Mouse (Mus musculus) embryonic facial prominence, embryonic 13.5 days (tissue): ENCODE data around the gene Tbc1d16. TPM values are rescaled to one million over a fixed set of nuclear protein-coding genes. Genes with fewer than 3 reads are reported as not detected.
A peak's percentile ranks its signal among the peaks of the same experiment; 100 is the strongest.

Experiments used
- ATAC-seq: fragments of 200-750 bp; cut with Nextera tagmentation; 2 replicates; pipeline ENCODE4 v1.8.0; 2017; ENCODE audit warnings: low read depth; ENCODE audit not compliant: insufficient number of reproducible peaks, insufficient read depth, low FRiP score, low TSS enrichment
- H3K27ac ChIP-seq: fragments of 300-500 bp; sonication (generic); 2 replicates; pipeline ENCODE4 v1.5.1; 2015; ENCODE audit warnings: moderate library complexity, mild to moderate bottlenecking, inconsistent platforms
- H3K27me3 ChIP-seq: fragments of 300-500 bp; sonication (generic); 2 replicates; pipeline ENCODE4 v1.6.1; 2015; ENCODE audit warnings: mild to moderate bottlenecking, inconsistent platforms
- H3K36me3 ChIP-seq: fragments of 300-500 bp; sonication (generic); 2 replicates; pipeline ENCODE4 v1.6.1; 2015; ENCODE audit warnings: mild to moderate bottlenecking, inconsistent platforms
- H3K4me1 ChIP-seq: fragments of 300-500 bp; sonication (generic); 2 replicates; pipeline ENCODE4 v1.6.1; 2015; ENCODE audit warnings: inconsistent platforms
- H3K4me2 ChIP-seq: fragments of 300-500 bp; sonication (generic); 2 replicates; pipeline ENCODE4 v1.6.1; 2015; ENCODE audit warnings: moderate library complexity, mild to moderate bottlenecking, inconsistent platforms
- H3K4me3 ChIP-seq: fragments of 300-500 bp; sonication (generic); 2 replicates; pipeline ENCODE4 v1.5.1; 2015; ENCODE audit warnings: mild to moderate bottlenecking, inconsistent platforms
- H3K9ac ChIP-seq: fragments of 300-500 bp; sonication (generic); 2 replicates; pipeline ENCODE4 v1.6.1; 2015; ENCODE audit warnings: mild to moderate bottlenecking, inconsistent platforms
- H3K9me3 ChIP-seq: fragments of 300-500 bp; sonication (generic); 2 replicates; pipeline ENCODE4 v1.6.1; 2016; ENCODE audit warnings: inconsistent platforms
- WGBS: fragments of 180-500 bp; shearing (Covaris S2); methylation state at CpG from one replicate; pipeline ENCODE4 v1.1.7; 2015; ENCODE audit warnings: mixed read lengths; 5-methylcytosine and 5-hydroxymethylcytosine counted together
- polyA plus RNA-seq: library from polyadenylated mRNA; unstranded; fragments of >200 nt; fragmentation: Nextera tagmentation; extraction: Ambion mirVana; gene quantifications from 2 replicates; pipeline ENCODE4 v1.2.1, GENCODE M21; 2015

Tbc1d16 gene
- polyA plus RNA-seq, 1 experiment from 2014 or later: 24.9 TPM

DNA sequence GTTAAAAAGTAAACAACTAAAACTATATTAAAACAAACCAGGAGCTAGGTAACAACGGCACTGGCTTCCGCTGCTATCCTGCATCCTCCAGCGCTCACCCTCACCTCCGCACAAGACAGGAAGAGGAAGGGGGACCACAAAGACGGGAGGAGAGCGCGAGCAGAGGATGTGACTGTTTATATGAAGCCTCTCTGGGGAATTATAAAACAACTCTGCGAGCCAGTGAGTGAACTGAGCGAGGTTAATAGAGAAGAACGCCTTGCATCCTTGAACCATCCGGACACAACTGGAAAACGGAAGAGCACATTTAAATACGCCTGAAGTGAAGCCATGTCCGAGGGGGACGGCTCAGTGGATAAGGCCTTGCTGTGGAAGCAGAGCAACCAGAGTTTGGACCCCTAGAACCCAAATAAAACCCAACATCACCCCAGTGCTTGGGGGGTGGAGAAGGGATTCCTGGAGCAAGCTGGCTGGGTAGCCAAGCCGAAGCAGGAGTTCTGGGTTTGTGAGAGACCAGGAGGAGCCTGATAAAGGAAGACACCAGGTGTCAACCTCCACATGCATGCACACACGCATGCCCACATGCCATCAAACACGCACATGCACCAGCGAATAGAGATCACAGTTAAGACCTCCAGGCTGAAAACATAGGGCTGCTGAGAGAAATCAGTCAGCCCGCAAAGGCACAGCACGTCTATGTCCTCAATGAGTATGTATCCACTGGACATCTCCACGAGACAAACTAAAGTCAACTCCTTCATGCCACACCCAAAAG, 65.2 kb downstream of the Tbc1d16 start:
- Histone ChIP-seq H3K9ac (no peak overlapping the region), H3K27me3 (peaks cover 5% of the 10 kb centered on the region), H3K27ac (no peak overlapping the region), H3K4me2 (no peak overlapping the region), H3K9me3 (no peaks in the 10 kb centered on the region), H3K36me3 (no peaks in the 10 kb centered on the region), H3K4me3 (no peak overlapping the region), H3K4me1 (peaks cover 26% of the 10 kb centered on the region)
- WGBS: 67% methylated on average over 22 of the region's 22 CpGs
- ATAC-seq: no peak

- H3K27me3 ChIP-seq: peaks cover 13% of the 10 kb centered on the region
- H3K4me1 ChIP-seq: peaks cover 41% of the 10 kb centered on the region
Measured at GRCm38 (mm10) chr11:119161665-119162064, 66.6 kb downstream of the Tbc1d16 start.

GRCm38 (mm10) chr11:119160050-119160449, 68.2 kb downstream of the Tbc1d16 start:
- WGBS: 83% methylated on average over 5 of the region's 5 CpGs
- H3K9me3 ChIP-seq: no peaks in the 10 kb centered on the region
- no peak overlapping the region for H3K9ac ChIP-seq
- peaks cover 45% of the 10 kb centered on the region for H3K4me1 ChIP-seq
- no peak overlapping the region for H3K4me3 ChIP-seq
- ATAC-seq: no peak
- H3K4me2 ChIP-seq: no peak overlapping the region
- peaks cover 26% of the 10 kb centered on the region for H3K27me3 ChIP-seq
- H3K36me3 ChIP-seq: peaks cover 6% of the 10 kb centered on the region
- H3K27ac ChIP-seq: no peak overlapping the region

More at GRCm38 (mm10) chr11:119161665-119162064, 66.6 kb downstream of the Tbc1d16 start:
- ATAC-seq: no peak
- H3K9me3 ChIP-seq: no peaks in the 10 kb centered on the region
- H3K4me3 ChIP-seq: no peak overlapping the region
- no peak overlapping the region for H3K4me2 ChIP-seq
- 90% methylated on average over 2 of the region's 2 CpGs for WGBS
- H3K27ac ChIP-seq: no peak overlapping the region
- no peaks in the 10 kb centered on the region for H3K36me3 ChIP-seq
- H3K9ac ChIP-seq: no peak overlapping the region

GRCm38 (mm10) chr11:119159496-119159895, 68.8 kb downstream of the Tbc1d16 start:
- Histone ChIP-seq H3K9me3 (no peaks in the 10 kb centered on the region), H3K4me2 (no peak overlapping the region), H3K36me3 (peaks cover 12% of the 10 kb centered on the region), H3K9ac (no peak overlapping the region), H3K27me3 (peaks cover 29% of the 10 kb centered on the region), H3K27ac (no peak overlapping the region), H3K4me1 (peaks cover 45% of the 10 kb centered on the region), H3K4me3 (no peak overlapping the region)
- 37% methylated on average over 11 of the region's 11 CpGs for WGBS
- no peak for ATAC-seq

DNA sequence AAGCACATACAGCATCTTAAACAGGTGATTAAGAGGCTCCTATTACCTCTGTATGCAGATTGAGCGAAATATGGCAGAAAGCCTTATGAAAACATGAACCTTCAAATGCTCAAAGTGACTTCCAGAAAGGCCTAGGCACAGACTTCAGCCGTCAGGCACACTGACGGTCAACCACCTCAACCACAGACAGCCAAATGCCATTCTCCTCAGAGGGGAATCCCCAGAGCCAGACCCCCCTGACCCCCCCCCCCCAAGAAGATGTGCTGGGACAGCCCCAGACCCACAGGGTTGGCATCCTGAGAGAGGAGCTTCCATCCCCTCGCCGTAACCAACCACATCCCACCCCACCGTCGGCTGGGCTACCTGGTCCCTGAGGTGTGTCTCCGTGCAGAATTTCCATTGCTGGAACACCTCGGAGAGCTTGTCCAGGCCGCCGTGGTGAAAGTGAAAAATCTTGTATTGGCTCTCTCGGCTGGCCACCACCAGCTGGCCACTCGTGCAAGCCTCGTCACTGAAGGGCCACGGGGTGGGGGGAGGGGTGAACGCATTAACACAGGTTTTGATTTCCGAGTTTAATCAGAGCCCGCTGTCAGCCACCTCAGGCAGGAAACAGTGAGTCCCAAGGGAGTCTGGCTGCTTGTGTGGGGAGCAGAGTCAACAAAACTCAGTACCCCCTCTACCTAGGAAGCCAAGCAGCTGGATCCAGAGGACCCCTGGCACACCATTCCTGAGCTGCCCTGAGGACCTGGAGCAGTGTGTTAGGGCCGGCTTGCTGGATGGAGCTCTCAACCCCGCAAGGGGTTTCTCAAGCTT, 70.7 kb downstream of the Tbc1d16 start:
- H3K9ac ChIP-seq: 0 out of 2 replicates have a peak overlapping the region, but pooled peaks have one; percentile 27
- H3K4me2 ChIP-seq: peak overlapping the region; percentile 39
- H3K9me3 ChIP-seq: no peaks in the 10 kb centered on the region
- no peak for ATAC-seq
- H3K4me3 ChIP-seq: no peak overlapping the region
- peaks cover 36% of the 10 kb centered on the region for H3K4me1 ChIP-seq
- no peak overlapping the region for H3K27ac ChIP-seq
- peaks cover 31% of the 10 kb centered on the region for H3K36me3 ChIP-seq
- peaks cover 29% of the 10 kb centered on the region for H3K27me3 ChIP-seq
- 14% methylated on average over 20 of the region's 20 CpGs for WGBS

GRCm38 (mm10) chr11:119156481-119157254, 71.6 kb downstream of the Tbc1d16 start:
- H3K9me3 ChIP-seq: no peaks in the 10 kb centered on the region
- 0 out of 2 replicates have a peak overlapping the region, but pooled peaks have one; percentile 22 for H3K27ac ChIP-seq
- H3K4me3 ChIP-seq: no peak overlapping the region
- peaks cover 29% of the 10 kb centered on the region for H3K27me3 ChIP-seq
- H3K4me1 ChIP-seq: peaks cover 36% of the 10 kb centered on the region
- H3K4me2 ChIP-seq: peak overlapping the region; percentile 39
- H3K36me3 ChIP-seq: peaks cover 40% of the 10 kb centered on the region
- no peak for ATAC-seq
- peak overlapping the region; percentile 55; the same call in 1 of the 2 replicates for H3K9ac ChIP-seq
- WGBS: 23% methylated on average over 24 of the region's 24 CpGs

- no peak overlapping the region for H3K4me3 ChIP-seq
- WGBS: 56% methylated on average over 30 of the region's 30 CpGs
- no peak overlapping the region for H3K9ac ChIP-seq
- H3K27ac ChIP-seq: no peak overlapping the region
- ATAC-seq: no peak
- no peak overlapping the region for H3K4me2 ChIP-seq
- H3K27me3 ChIP-seq: peaks cover 29% of the 10 kb centered on the region
- peaks cover 36% of the 10 kb centered on the region for H3K4me1 ChIP-seq
- no peaks in the 10 kb centered on the region for H3K9me3 ChIP-seq
- peaks cover 45% of the 10 kb centered on the region for H3K36me3 ChIP-seq
Measured at GRCm38 (mm10) chr11:119155638-119156480, 72.4 kb downstream of the Tbc1d16 start.

- no peak for ATAC-seq
- no peak overlapping the region for H3K4me2 ChIP-seq
Measured at GRCm38 (mm10) chr11:119152321-119152831, 75.9 kb downstream of the Tbc1d16 start.

DNA sequence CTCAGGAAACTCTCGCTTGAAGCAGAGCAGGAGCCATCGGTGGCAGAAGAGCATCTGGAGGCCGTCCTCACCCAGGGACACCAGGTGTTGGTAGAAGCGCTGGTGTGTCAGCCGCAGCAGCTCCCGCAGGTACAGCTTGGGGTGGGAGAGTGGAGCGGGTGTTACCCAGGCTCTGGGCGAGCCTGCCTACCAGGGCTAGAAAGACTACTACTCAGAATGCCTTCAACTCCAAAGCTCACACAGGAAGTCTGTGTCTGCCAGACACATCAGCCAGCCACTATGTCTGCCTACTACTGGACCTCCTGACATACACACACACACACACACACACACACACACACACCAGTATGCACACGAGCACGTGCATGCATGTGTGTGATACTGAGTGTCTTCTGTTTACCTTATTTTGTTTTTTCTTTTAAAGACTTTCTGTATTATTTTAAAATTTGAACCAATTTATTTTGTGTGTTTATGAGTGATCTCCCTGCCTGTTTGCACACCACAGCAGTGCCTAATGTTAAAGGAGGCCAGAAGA, 77.2 kb downstream of the Tbc1d16 start:
- ATAC-seq: no peak
- H3K4me3 ChIP-seq: no peak overlapping the region
- H3K36me3 ChIP-seq: peaks cover 82% of the 10 kb centered on the region
- H3K4me1 ChIP-seq: peaks cover 2% of the 10 kb centered on the region; the same call in 1 of the 2 replicates
- H3K9ac ChIP-seq: no peak overlapping the region
- WGBS: 89% methylated on average over 10 of the region's 10 CpGs
- no peak overlapping the region for H3K27ac ChIP-seq
- H3K9me3 ChIP-seq: no peaks in the 10 kb centered on the region
- H3K27me3 ChIP-seq: peaks cover 12% of the 10 kb centered on the region
- no peak overlapping the region for H3K4me2 ChIP-seq

More at GRCm38 (mm10) chr11:119152321-119152831, 75.9 kb downstream of the Tbc1d16 start:
- peaks cover 15% of the 10 kb centered on the region for H3K4me1 ChIP-seq
- WGBS: 64% methylated on average over 14 of the region's 14 CpGs
- peaks cover 19% of the 10 kb centered on the region for H3K27me3 ChIP-seq
- no peak overlapping the region for H3K4me3 ChIP-seq
- H3K9me3 ChIP-seq: no peaks in the 10 kb centered on the region
- H3K36me3 ChIP-seq: peaks cover 78% of the 10 kb centered on the region
- H3K9ac ChIP-seq: no peak overlapping the region
- no peak overlapping the region for H3K27ac ChIP-seq

DNA sequence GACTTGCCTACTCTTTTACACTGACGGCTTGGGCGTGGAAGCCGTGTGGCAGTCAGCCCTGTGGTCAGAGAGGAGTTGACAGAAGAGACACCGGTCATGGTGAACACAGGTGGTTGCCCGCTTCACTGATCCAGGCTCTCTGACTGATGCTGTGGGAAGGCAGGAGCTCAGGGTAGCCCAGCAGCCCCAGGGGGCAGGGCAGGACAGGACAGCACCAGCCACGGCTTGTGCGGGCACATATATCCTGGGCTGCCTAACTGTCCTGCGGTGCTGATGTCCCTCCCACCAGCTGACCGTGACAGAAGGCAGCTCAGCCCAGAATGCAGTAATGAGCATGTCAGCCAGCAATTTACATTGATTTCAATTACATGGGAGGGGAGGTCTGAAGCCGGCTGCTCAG, 77.9 kb downstream of the Tbc1d16 start:
- H3K4me3 ChIP-seq: no peak overlapping the region
- no peak for ATAC-seq
- H3K9me3 ChIP-seq: no peaks in the 10 kb centered on the region
- no peak overlapping the region for H3K4me2 ChIP-seq
- H3K27me3 ChIP-seq: peaks cover 7% of the 10 kb centered on the region
- peaks cover 80% of the 10 kb centered on the region for H3K36me3 ChIP-seq
- H3K27ac ChIP-seq: no peak overlapping the region
- H3K4me1 ChIP-seq: peaks cover 3% of the 10 kb centered on the region
- 73% methylated on average over 10 of the region's 10 CpGs for WGBS
- H3K9ac ChIP-seq: peak overlapping the region; percentile 17; the same call in 1 of the 2 replicates
